Mouse (Mus musculus) brown adipose tissue, adult 24 weeks (tissue): ENCODE results near the gene Hoxb6. TPM values are rescaled to one million over a fixed set of nuclear protein-coding genes. Genes with fewer than 3 reads are reported as not detected.

Experiments
- H3K27ac ChIP-seq: fragments of 200-500 bp; replicated peaks from 2 replicates; pipeline ENCODE4 v1.5.1; 2012; ENCODE audit warnings: low read depth, mild to moderate bottlenecking, low read length
- H3K4me1 ChIP-seq: fragments of 200-500 bp; 2 replicates; pipeline ENCODE4 v1.6.1; 2012; ENCODE audit warnings: low read length, mixed read lengths; ENCODE audit not compliant: control insufficient read depth, insufficient read depth, insufficient read length
- H3K4me3 ChIP-seq: fragments of 200-500 bp; 2 replicates; pipeline ENCODE4 v1.5.1; 2012; ENCODE audit warnings: low read depth, mild to moderate bottlenecking, low read length, moderate library complexity; ENCODE audit not compliant: insufficient read depth
- polyA plus RNA-seq: library from polyadenylated mRNA; stranded (reverse); fragments of >200 nt; gene quantifications from 2 replicates; pipeline ENCODE4 v1.2.4, GENCODE M21; 2012; ENCODE audit not compliant: missing spikeins, insufficient read depth, insufficient read length

The Hoxb6 gene
- polyA plus RNA-seq, 1 experiment, result 0.91 TPM

DNA sequence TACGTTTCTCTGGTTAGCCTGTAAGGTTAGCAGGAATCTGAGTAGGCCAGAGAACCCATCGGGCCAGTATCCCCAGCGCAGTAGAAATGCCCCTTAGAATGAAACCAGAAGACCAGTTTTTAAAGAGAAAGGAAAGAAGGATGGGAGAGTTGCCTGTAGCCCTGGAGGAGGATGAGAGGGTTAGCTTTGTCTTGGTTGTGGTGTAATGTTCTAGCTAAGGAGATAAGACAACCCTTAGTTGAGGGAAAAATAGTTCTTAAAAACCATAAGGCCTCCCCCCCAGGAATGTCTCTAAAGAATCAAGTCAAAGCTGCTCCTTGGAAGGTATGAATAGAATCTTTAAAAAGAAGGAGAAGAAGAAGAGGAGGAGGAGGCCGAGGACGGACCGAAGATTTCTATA lies 30.5 kb downstream of the Hoxb6 start:
- Histone ChIP-seq H3K27ac (peak overlapping the region; percentile 55), H3K4me1 (peaks cover 6% of the 10 kb centered on the region; the same call in 1 of the 2 replicates), H3K4me3 (no peak overlapping the region)

DNA sequence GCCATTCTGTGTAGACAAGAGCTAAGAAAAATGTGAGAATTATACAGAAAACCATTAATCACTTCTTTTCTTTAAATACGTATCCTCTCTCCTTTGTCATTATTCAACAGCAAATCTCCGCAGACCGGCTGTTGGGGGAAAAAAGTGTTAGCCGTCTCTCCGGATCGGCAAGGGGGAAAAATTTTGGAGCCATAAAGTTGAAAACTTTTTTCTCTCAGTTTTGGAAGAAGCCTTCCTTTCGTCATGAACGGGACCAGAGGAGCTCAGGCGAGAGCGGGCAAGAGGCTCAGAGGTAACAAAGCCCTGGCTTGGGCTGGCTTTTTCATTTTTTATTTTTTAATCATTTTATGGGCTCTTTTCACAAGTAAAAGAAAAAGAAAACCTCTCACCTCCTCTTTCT lies 30.9 kb downstream of the Hoxb6 start, which contains the start of gene Hoxb3:
TSS of gene Hoxb3 (plus strand) at position 173 of the 400 bp plus-strand sequence.
- peak within 1 kb of the TSS; percentile 55 for H3K27ac ChIP-seq
- peaks cover 6% of the 10 kb centered on the region; the same call in 1 of the 2 replicates for H3K4me1 ChIP-seq
- H3K4me3 ChIP-seq, result no peak within 1 kb of the TSS

DNA sequence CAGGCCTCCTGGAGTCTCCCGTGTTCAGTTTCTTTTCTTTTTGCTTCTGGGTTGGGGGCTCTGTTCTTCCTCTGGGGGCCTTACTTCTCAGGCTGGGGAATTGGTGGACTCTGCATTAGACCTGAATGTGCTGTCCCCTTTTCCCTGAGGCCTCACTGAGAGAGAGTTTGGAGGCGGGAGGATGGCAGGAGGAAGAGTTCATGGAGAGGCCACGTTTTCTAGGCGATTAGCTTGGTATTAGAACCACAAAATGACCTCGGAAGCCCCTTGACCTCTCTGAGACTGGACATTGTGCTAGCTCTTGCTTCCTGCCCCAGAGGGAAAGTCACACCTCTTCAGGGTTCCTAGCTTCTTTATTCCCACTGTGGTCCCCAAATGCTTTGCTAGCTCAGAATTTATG lies 31.8 kb downstream of the Hoxb6 start:
- H3K4me3 ChIP-seq, result no peak overlapping the region
- H3K27ac ChIP-seq, result peak overlapping the region; percentile 39
- H3K4me1 ChIP-seq, result peaks cover 6% of the 10 kb centered on the region; the same call in 1 of the 2 replicates

DNA sequence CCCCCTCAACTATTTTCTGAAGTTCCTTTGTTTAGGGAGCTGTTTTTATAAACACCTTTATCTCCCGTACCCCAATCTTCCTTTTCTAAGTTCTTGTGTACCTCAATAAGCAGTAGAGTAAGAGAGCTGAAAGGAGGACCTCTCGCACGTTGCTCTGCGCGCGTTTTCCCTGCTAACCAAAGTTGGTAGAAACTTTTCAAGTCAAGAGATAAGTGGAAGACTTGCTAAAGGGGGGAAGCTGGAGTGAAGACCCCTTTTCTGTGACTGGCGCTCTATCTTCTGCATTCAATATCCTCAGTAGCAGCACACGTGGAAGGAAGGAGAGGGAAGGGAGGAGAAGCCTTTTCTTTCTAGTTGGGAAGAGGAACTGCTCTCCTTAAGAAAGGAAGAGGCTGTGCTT lies 32.7 kb downstream of the Hoxb6 start:
- Histone ChIP-seq H3K27ac (no peak overlapping the region), H3K4me1 (peaks cover 9% of the 10 kb centered on the region), H3K4me3 (no peak overlapping the region)

GRCm38 (mm10) chr11:96325747-96326212 lies 33.5 kb downstream of the Hoxb6 start:
- peak overlapping the region; percentile 62 for H3K4me3 ChIP-seq
- H3K4me1 ChIP-seq, result peaks cover 11% of the 10 kb centered on the region
- peak overlapping the region; percentile 83 for H3K27ac ChIP-seq

DNA sequence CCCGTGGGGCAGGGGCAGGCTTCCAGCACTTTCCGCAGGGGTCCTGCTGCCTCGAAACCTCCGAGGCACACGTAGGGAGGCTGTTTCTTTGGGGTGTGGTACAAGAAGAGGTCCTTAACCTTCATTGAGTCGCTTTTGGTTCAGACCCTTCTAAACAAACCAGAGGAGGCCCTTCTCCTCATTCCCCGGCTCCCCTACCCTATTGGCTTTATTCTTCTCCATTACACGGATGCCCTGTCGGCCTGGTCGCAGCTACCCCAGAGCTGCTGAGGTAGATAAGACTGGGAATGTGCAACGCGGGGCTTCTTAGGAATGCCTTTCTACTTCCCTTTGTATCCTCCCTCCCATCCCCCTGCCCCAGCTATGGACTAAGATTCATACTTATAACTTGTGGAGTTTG lies 34.4 kb downstream of the Hoxb6 start:
- Histone ChIP-seq H3K4me1 (peaks cover 9% of the 10 kb centered on the region), H3K4me3 (peak overlapping the region; percentile 17), H3K27ac (no peak overlapping the region)

GRCm38 (mm10) chr11:96327122-96327521 lies 34.8 kb downstream of the Hoxb6 start:
- peak overlapping the region; percentile 17 for H3K4me3 ChIP-seq
- no peak overlapping the region for H3K27ac ChIP-seq
- peaks cover 9% of the 10 kb centered on the region for H3K4me1 ChIP-seq

GRCm38 (mm10) chr11:96327750-96328149 lies 35.5 kb downstream of the Hoxb6 start:
- H3K4me3 ChIP-seq, result no peak overlapping the region
- no peak overlapping the region for H3K27ac ChIP-seq

DNA sequence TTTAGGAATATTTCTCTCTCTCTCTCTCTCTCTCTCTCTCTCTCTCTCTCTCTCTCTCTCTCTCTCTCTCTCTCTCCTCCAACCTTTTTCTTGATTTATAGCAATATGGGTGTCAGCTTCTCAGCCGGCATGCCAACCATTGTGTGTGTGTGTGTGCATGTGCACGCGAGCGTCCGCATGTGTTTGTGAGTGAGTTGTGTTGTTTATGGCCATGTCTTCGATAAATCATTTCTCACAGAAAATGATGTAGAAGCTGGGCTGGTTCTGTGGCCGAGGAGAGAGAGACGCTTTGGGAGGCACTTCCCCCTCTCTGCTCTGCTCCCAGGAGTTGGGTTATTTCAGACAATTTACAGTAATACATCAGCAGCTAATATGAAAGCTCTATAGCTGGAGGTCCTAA lies 36.3 kb downstream of the Hoxb6 start:
- Histone ChIP-seq H3K27ac (no peak overlapping the region), H3K4me3 (no peak overlapping the region), H3K4me1 (peaks cover 5% of the 10 kb centered on the region)

More at GRCm38 (mm10) chr11:96327750-96328149, 35.5 kb downstream of the Hoxb6 start:
- peaks cover 5% of the 10 kb centered on the region for H3K4me1 ChIP-seq

DNA sequence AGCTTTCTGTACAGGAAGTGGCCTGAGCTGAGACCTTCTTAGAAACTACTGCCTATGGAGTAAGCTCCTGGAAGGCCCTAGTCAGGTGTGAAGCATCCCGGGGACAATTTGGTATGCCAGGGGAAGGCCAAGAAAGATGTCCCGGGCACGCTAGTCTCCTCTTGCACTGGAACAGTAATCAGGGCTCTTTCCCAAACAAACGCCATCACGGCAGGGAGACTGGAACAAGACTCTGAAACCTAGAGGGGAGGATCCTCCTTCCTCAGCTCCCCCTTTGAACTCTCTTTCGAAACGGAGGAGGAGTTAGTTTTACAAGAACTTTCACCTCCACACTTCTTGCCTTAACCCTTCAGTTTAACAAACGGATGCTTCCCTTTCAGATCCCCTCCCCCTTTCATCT lies 39.8 kb downstream of the Hoxb6 start:
- H3K4me3 ChIP-seq, result peak overlapping the region; percentile 66
- peak overlapping the region; percentile 43; the same call in 1 of the 2 replicates for H3K27ac ChIP-seq
- peaks cover 5% of the 10 kb centered on the region for H3K4me1 ChIP-seq

DNA sequence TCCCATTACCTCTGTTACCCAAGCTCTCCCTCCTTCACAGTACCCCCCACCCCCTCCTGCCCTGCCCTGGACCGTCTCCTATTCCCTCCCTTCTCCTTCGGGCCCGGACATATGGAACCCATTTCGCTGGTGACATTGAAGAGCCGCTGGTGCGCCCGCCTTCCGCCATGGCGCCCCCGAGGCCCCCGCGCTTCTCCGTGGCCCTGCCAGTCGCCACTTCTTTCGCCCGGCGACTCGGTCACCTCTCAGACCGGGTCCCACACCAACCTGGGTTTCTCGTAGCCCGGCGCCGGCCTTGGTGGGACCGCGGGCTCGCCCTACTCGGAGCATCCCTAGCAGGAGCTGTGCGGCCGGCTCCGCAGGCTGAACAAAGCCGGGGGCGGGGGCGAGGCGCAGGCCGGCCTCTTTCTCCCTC lies 40.3 kb downstream of the Hoxb6 start:
- peaks cover 5% of the 10 kb centered on the region for H3K4me1 ChIP-seq
- H3K27ac ChIP-seq, result peak overlapping the region; percentile 43; the same call in 1 of the 2 replicates
- H3K4me3 ChIP-seq, result peak overlapping the region; percentile 66

DNA sequence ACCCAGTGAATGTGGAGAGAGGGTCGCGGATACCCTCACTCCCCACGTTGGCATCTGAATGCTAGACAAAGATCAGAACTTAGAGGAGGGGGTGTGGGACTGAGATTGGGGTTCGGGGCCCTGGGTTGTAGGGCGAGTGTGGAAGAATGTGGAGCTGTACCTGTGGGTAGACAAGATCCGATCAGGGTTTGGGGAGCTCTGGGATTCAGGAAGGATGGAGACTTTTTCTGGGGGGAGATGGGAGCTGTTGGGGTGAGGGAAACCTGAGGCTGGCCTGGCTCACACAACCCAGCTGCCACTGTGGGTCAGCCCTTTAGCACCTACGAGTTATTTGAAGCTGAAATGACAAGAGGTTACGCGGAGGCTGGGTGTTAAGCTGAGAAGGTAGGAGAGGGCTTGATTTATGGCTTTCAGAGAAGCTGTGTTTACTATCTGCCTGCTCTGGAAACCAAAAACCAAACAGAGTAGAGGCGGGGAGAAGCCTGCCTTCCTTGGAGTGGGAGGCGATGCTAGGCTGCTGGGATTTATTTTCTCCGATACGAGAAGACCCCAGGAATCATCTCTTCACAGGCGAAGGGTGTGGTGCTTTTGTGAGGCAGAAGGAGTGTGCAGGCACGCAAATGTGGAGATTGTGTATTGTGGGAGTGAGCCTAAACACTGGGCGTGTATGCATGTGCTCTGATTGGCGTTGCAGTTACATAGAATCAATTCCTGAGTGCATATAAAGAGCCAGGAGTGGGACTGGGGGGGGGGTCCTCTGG lies 41.1 kb downstream of the Hoxb6 start:
- H3K4me3 ChIP-seq, result peak overlapping the region; percentile 66

GRCm38 (mm10) chr11:96334002-96334364 lies 41.7 kb downstream of the Hoxb6 start:
- no peak overlapping the region; the same call in 1 of the 2 replicates for H3K27ac ChIP-seq
- H3K4me1 ChIP-seq, result peaks cover 5% of the 10 kb centered on the region

More for the DNA sequence above, 41.1 kb downstream of the Hoxb6 start:
- Histone ChIP-seq H3K4me1 (peaks cover 5% of the 10 kb centered on the region), H3K27ac (peak overlapping the region; percentile 43)

DNA sequence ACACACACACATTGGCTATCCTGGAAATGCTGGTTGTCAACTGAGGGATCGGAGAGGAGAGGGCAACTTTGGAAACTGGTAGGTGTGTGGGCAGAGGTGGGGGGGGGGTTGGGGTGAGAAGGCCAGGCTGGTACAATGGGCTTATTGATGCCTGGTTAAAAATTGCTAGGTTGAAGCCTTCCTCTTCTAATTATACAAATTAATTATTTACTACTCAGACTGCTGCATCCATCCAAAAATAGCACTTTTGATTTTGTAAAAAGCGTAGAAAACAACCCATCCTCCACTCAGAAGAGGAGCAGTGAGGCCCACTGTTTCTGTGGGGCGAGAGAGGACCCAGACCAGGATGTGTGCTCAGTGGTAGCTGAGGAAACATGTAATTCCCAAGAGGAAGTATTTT lies 42.7 kb downstream of the Hoxb6 start:
- Histone ChIP-seq H3K4me3 (no peak overlapping the region), H3K4me1 (peaks cover 8% of the 10 kb centered on the region), H3K27ac (no peak overlapping the region)

More at GRCm38 (mm10) chr11:96334002-96334364, 41.7 kb downstream of the Hoxb6 start:
- peak overlapping the region; percentile 66; the same call in 1 of the 2 replicates for H3K4me3 ChIP-seq

GRCm38 (mm10) chr11:96336597-96336996 lies 44.3 kb downstream of the Hoxb6 start:
- Histone ChIP-seq H3K4me1 (peaks cover 9% of the 10 kb centered on the region; the same call in 1 of the 2 replicates), H3K27ac (no peak overlapping the region)

DNA sequence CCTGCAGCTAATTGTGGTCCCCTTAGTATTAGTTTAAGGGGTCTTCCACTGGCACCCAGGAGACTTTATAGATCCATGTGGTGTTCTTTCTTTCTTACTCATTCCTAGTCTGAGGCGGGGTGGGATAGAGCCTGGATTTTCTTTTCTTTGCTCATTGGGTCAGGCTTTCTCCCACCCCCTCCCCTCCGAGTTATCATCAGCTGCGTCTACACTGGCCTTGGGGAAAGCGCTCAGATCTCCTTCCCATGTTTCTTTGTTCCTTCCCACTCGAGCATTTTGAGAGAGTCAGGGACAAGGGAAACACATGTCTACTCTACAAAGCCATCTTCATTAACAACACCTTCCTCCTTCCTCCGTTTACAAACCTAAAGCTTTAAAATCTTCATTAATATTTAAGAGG lies 44.8 kb downstream of the Hoxb6 start:
- peaks cover 9% of the 10 kb centered on the region; the same call in 1 of the 2 replicates for H3K4me1 ChIP-seq
- no peak overlapping the region for H3K4me3 ChIP-seq
- 0 out of 2 replicates have a peak overlapping the region, but pooled peaks have one; percentile 13 for H3K27ac ChIP-seq

More at GRCm38 (mm10) chr11:96336597-96336996, 44.3 kb downstream of the Hoxb6 start:
- H3K4me3 ChIP-seq, result no peak overlapping the region
